Mouse (Mus musculus) lung, adult 2 months (tissue): ENCODE measurements at regions not wholly inside any gene's neighbourhood (a gene's known extent, or its start where the extent isn't known, plus 50 kb on each side); places are given as distances from the start of the nearest gene placed in this dataset.

Experiments used
- CTCF ChIP-seq: fragments of 200-500 bp; IDR thresholded peaks from 2 replicates; pipeline ENCODE4 v1.5.1; 2011; ENCODE audit warnings: mild to moderate bottlenecking, low read length, control low read depth; ENCODE audit not compliant: insufficient read depth
- POLR2A ChIP-seq: fragments of 200-500 bp; IDR thresholded peaks from 2 replicates; pipeline ENCODE4 v1.6.1; 2011; ENCODE audit warnings: low read depth, mild to moderate bottlenecking, control low read depth, low read length, borderline replicate concordance; ENCODE audit errors: extremely low read depth

DNA sequence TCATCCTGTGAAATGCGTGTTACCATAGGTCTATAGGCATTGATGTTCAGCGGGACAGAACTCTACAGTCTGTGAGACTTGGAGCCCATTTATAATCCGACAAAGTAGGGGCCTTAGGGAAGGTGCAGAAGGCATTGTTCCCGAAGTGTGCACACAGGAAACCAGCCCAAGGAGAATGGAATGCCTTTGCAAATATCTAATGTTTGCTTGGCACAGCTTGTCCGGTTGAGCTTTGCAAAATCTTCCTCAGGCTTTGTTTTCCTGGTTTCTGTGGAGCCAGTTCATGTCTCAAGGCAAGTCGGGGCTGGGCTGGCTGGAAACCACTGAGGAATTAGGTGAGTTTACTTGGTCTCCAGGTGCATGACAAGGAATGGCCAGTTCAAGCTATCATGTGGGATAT, 132.1 kb downstream of the Csl start:
- TF ChIP-seq CTCF (no peak), POLR2A (no peak)
